Mouse (Mus musculus): ENCODE data around the gene Fgf22.
A peak's percentile ranks its signal among the peaks of the same experiment; 100 is the strongest.

The Fgf22 gene

GRCm38 (mm10) chr10:79754856-79755516, at the start of gene Fgf22:
Fgf22 (plus strand) TSS chr10:79755076.
- no peak for DNase-seq (ENCODE audit: low spot score in 2 of 2)

GRCm38 (mm10) chr10:79705951-79706350, 48.9 kb upstream of the Fgf22 start:
- no peak for DNase-seq (ENCODE audit: low spot score in 2 of 2)

GRCm38 (mm10) chr10:79706406-79707094, 48.3 kb upstream of the Fgf22 start:
- no peak for DNase-seq (ENCODE audit: low spot score in 2 of 2)

GRCm38 (mm10) chr10:79707162-79707561, 47.7 kb upstream of the Fgf22 start:
- DNase-seq (ENCODE audit: low spot score in 2 of 2): no peak

- no peak for DNase-seq (ENCODE audit: low spot score in 2 of 2)
These were observed 47.1 kb upstream of the Fgf22 start for GRCm38 (mm10) chr10:79707759-79708158.

GRCm38 (mm10) chr10:79708668-79709067, 46.2 kb upstream of the Fgf22 start:
- no peak for DNase-seq (ENCODE audit: low spot score in 2 of 2)

- no peak for DNase-seq (ENCODE audit: low spot score in 2 of 2)
These were observed 45.6 kb upstream of the Fgf22 start for GRCm38 (mm10) chr10:79709307-79709706.

DNA sequence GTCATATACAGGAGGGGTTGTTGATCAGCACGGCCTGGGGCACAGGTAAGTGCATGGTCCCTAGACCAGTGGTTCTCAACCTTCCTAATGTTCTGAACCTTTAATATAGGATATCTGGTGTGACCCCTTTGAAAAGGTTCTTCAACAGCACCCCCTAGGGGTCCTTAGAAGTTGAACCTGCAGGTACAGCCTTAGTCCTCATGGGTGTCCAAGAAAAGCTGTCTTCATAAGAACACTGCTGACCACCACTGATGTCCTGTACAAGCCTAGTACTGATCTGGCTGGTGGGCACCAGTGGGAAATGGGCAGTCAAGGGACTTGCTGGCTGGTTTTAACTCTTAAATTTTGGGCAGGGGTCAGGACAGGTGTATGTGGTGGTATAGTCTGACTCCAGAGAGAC, 42.8 kb upstream of the Fgf22 start:
- peak in 1 of 2 experiments; percentile 41 for DNase-seq (ENCODE audit: low spot score in 2 of 2)

DNA sequence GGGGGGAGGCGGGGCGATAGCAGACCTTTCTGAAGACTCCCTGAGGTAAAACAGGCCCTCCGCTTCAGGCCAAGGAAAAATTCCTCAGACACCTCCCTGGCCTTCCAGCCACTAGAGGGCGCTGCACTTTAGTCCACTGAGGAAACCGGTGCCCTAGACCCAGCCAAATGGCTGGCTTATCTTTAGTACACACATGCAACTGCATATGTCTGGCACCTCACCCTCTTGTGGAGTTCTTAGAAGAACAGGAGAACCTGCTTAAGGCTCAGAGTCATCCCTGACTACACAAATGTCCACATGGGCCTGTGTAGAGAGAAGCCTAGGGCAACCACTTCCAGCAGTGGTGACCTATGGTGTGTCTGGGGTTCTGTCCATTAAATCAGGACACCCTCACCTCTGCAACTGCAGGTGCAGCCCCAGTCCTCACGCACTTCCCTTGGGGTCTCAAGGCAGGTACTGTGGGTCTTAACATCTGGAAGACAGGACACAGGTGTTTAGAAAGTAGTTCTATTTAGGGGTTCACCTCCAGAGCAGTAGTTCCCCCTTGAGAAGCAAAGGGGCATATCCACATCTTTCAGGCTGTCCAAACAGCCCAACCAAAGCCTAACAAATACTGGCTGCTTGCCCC, 42.3 kb upstream of the Fgf22 start:
- DNase-seq (ENCODE audit: low spot score in 2 of 2): peak; percentile 37 to 83

DNA sequence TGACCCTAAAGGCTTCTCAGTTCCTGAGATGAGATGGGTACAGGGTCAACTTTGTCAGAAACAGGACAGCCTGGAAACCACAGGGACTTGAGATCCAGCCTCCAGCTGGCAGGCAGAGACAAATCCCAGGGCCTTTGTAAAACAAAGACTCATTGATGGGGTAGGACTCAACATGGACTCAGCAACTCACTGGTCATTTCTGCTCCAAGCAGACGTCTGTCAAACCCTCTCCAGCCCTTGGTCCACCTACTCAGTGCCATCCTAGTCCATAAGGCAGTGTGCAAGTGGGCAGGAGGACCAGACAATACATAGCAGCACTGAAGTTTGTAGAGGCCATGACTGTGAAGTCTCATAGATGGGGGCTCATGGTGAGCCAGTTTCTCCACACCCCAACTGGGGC, 41.7 kb upstream of the Fgf22 start:
- DNase-seq (ENCODE audit: low spot score in 2 of 2): no peak

DNA sequence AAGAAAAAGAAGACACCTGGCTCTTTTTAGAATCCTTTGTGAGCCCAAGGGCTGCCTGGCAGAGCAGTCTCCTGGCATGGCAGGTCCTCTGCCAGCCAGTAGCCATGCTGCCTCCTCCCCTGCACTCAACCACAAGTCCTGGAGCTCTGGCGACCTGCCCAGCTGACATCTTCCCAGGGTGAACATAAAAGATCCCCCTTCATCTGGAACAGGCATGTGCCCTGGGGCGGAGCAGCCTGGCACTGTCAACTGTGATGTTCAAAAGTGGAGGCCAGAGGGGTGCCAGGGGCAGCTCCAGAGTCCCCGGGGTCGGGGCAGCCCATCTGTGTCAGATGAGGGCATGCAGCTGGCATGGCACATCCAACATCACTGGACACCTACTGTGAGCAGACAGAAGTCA, 39.9 kb upstream of the Fgf22 start:
- DNase-seq (ENCODE audit: low spot score in 2 of 2): no peak

- no peak for DNase-seq (ENCODE audit: low spot score in 2 of 2)
These were observed 38.5 kb upstream of the Fgf22 start, which contains the start of gene Hcn2 for GRCm38 (mm10) chr10:79716254-79716987. Hcn2 (plus strand) TSS chr10:79716634.

DNA sequence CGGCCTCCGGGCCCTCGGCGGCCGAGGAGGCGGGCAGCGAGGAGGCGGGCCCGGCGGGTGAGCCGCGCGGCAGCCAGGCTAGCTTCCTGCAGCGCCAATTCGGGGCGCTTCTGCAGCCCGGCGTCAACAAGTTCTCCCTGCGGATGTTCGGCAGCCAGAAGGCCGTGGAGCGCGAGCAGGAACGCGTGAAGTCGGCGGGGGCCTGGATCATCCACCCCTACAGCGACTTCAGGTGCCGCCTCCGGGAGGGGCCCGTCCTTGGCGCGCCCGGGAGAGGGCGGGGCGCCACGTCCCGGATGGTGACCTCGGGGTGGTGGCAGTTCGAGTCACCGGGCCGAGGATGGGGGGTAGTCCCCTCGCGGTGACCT, 37.9 kb upstream of the Fgf22 start:
- DNase-seq (ENCODE audit: low spot score in 2 of 2): no peak

- DNase-seq (ENCODE audit: low spot score in 2 of 2): peak in 1 of 2 experiments; percentile 68
These were observed 37.1 kb upstream of the Fgf22 start for GRCm38 (mm10) chr10:79717640-79718357.

DNA sequence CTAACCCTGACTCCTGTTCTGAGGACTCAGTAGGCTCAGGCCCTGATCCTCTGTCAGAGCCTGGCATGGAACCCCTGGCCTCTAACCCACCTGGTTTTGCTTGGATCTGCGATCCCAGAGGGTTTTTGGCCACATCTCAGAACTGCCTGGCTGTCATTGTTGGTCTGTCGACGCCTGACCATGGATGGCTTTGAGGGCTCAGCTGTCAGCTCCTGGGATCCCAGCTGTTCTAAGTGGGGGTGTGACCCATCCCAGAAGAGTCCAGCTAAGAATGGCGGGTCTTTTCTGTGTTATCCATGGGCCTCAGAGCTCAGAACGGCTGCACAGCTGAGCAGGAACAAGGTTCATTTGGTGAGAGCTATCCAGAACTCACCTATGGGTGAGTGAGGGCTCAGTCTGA, 33.8 kb upstream of the Fgf22 start:
- no peak for DNase-seq (ENCODE audit: low spot score in 2 of 2)

GRCm38 (mm10) chr10:79723047-79723446, 31.8 kb upstream of the Fgf22 start:
- no peak for DNase-seq (ENCODE audit: low spot score in 2 of 2)

- DNase-seq (ENCODE audit: low spot score in 2 of 2): no peak
These were observed 31.2 kb upstream of the Fgf22 start for GRCm38 (mm10) chr10:79723692-79724091.

- DNase-seq (ENCODE audit: low spot score in 2 of 2): peak; percentile 29 to 68
These were observed 28.8 kb upstream of the Fgf22 start for GRCm38 (mm10) chr10:79726090-79726489.

- DNase-seq (ENCODE audit: low spot score in 2 of 2): no peak
These were observed 26.3 kb upstream of the Fgf22 start for GRCm38 (mm10) chr10:79728323-79729249.

DNA sequence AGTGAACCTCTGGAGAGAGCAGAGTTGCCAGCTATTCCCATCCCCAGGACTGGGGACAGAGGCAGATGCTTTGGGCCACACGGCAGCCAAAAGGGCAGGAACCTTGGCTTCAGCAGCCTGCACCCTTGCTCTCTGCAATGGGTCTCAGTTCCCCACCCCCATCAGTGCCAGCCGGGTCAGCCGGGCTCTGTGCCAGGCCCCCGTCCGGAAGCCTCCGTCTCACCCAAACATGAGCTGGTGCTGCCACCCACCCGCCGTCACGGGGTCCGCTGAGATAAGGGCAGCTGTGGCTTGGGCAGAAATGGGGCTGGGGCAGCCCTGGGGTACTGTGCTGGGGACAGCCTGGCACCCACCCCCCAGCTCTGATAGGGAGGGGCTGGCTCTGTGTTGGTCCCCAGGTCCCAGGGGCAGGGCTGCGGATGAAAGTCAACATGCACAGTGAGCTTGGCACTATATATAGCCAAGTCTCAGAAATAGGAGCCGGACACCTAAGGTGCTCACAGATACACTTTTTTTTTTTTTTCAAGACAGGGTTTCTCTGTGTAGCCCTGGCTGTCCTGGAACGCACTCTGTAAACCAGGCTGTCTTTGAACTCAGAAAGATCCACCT, 25.4 kb upstream of the Fgf22 start:
- DNase-seq (ENCODE audit: low spot score in 2 of 2): no peak
